Mouse (Mus musculus) kidney, postnatal 10 days (tissue): ENCODE measurements around the gene Cd7.

Source experiments
- DNase-seq: peaks from one replicate; pipeline ENCODE4 v3.0.0; 2021; ENCODE audit warnings: mixed read lengths

Gene Cd7

DNA sequence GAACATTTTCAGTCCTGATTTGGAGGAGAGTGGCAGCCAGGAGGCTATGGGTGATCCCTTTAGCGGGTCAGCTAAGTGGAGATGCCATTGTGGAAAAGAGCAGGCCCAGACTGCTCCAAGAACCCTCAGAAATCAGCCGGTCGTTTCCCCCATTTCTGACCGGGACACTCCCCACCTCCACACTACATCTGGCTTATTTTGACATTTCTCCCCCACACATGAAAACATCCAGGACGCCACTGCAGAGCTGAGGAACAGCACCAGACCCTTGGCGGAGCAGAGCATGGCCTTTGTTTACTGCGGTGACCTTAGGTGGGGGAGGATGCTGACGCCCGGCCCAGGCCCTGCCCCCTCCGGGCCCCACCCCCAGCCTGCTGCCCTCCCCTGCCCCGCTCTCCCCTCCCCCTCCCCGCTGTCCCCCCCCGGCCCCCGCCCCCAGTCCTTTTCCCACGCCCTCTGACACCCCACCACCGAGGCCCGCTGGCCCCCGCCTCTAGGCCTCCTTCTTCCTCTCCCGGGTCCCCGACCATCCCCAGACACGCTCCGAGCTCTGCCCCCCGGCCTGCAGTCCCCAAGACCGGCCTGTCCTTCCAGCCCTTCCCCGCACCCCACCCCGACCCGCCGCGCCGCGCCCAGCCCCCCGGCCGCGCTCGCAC is 49.0 kb downstream of the Cd7 start:
- peak; percentile 80 for DNase-seq

DNA sequence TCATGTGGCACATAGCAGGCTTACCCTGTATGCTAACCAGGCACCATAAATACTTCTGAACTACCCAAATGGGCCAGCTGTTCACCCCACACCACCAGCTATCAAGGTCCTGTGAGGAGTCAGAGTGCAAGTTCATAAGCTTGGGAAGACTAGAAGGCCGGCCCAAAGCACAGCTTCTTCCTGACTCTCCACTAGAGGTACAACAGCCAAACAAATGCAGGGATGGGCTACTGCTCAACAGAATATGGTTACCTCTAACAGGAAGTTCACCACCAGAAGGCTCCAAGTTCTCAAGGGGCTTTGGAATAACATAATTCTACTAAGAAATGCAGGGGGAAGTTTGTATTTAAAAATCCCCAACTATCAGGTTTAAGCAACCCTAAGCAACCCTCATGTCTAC is 49.7 kb downstream of the Cd7 start:
- no peak for DNase-seq

DNA sequence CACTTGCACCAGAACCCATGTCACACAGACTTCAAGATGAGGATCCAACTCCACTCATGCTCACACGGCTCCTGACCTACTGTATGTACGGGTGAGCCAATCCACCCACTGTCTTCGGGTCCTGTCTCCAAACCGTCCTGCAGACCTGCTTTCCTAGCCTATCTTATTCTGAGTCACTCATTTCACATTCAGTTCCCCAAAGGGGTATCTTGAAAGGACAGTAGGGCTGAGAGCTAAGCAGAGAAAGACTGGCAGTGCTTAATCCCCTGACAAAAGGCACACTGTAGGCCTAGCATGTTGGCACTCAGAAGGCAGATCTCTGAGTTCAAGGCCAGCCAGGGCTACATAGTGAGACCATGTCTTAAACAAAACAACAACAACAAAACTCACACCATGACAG is 50.8 kb downstream of the Cd7 start:
- no peak for DNase-seq

DNA sequence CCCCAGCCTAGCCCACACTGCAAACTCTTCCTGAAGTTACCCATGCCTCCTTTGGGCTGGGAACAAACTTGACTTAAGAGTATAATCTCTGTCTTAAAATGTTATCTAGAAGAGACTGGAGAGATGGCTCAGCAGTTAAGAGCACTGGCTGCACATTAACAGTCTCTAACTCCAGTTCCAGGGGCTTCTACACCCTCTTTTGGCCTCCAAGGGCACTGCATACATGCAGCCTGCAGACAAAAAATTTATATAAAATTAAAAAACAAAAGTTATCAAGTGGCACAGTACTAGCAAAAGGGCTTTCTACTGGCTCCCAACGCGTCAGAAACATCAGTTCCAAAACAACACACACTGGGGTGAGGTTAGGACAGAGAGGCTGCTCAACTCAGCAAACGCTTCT is 51.6 kb downstream of the Cd7 start:
- no peak for DNase-seq
